Mouse (Mus musculus) granulocyte monocyte progenitor cell, adult 5-6 weeks (primary cell): ENCODE results near the gene Gm21983. TPM values are rescaled to one million over a fixed set of nuclear protein-coding genes. Genes with fewer than 3 reads are reported as not detected.

Experiments used
- total RNA-seq, 2 experiments: library from RNA; stranded (forward) in 1 of 2; stranded (reverse) in 1 of 2; fragments of 200-712, 200-1000 nt in 1 of 2; fragments of >200 nt in 1 of 2; fragmentation: Nextera tagmentation in 1 of 2; gene quantifications; 2 replicates each; pipeline ENCODE4 v1.2.3; 2014 to 2017

Gene Gm21983
- total RNA-seq, 2 experiments from 2014 or later, result not detected

Other genes with a start within 250 kb of the Gm21983 start
- not detected in 2 replicates for gene Cyp2a22, start 241.7 kb downstream of the Gm21983 start, total RNA-seq (2014; fragmentation: Nextera tagmentation)
- not detected in 2 replicates for gene Cyp2a22, start 241.7 kb downstream of the Gm21983 start, total RNA-seq (2017)
- gene Cyp2a12, start 152.0 kb downstream of the Gm21983 start, total RNA-seq (2014; fragmentation: Nextera tagmentation), result not detected in 2 replicates
- not detected in 2 replicates for gene Cyp2a12, start 152.0 kb downstream of the Gm21983 start, total RNA-seq (2017)
- gene Cyp2f2, start 61.2 kb downstream of the Gm21983 start, total RNA-seq (2014; fragmentation: Nextera tagmentation), result not detected in 2 replicates
- not detected in 2 replicates for gene Cyp2f2, start 61.2 kb downstream of the Gm21983 start, total RNA-seq (2017)
- not detected in 2 replicates for gene Cyp2t4, start 27.4 kb downstream of the Gm21983 start, total RNA-seq (2014; fragmentation: Nextera tagmentation)
- not detected in 2 replicates for gene Cyp2t4, start 27.4 kb downstream of the Gm21983 start, total RNA-seq (2017)
- gene Egln2, start 14.3 kb downstream of the Gm21983 start, total RNA-seq (2014; fragmentation: Nextera tagmentation), result 16.1 and 26.2 TPM in 2 replicates
- gene Egln2, start 14.3 kb downstream of the Gm21983 start, total RNA-seq (2017), result 18.7 and 27.8 TPM in 2 replicates
- 44.6 and 67.2 TPM in 2 replicates for gene Rab4b, start 2.2 kb downstream of the Gm21983 start, total RNA-seq (2014; fragmentation: Nextera tagmentation)
- gene Rab4b, start 2.2 kb downstream of the Gm21983 start, total RNA-seq (2017), result 18.0 and 19.8 TPM in 2 replicates
- gene Mia, start 71 bp upstream of the Gm21983 start, total RNA-seq (2014; fragmentation: Nextera tagmentation), result 3.5 TPM in 1 of 2 replicates, not detected in the other
- not detected in 2 replicates for gene Mia, start 71 bp upstream of the Gm21983 start, total RNA-seq (2017)
- 6.7 and 7.7 TPM in 2 replicates for gene BC024978, start 14.7 kb upstream of the Gm21983 start, total RNA-seq (2014; fragmentation: Nextera tagmentation)
- 2.2 and 2.6 TPM in 2 replicates for gene BC024978, start 14.7 kb upstream of the Gm21983 start, total RNA-seq (2017)
- gene Snrpa, start 15.2 kb upstream of the Gm21983 start, total RNA-seq (2014; fragmentation: Nextera tagmentation), result 213 and 258 TPM in 2 replicates
- 92.5 and 99.7 TPM in 2 replicates for gene Snrpa, start 15.2 kb upstream of the Gm21983 start, total RNA-seq (2017)
- gene Itpkc, start 47.6 kb upstream of the Gm21983 start, total RNA-seq (2014; fragmentation: Nextera tagmentation), result 2.1 and 7.7 TPM in 2 replicates
- 1.8 and 2.2 TPM in 2 replicates for gene Itpkc, start 47.6 kb upstream of the Gm21983 start, total RNA-seq (2017)
- gene Coq8b, start 51.9 kb upstream of the Gm21983 start, total RNA-seq (2014; fragmentation: Nextera tagmentation), result 13.3 and 15.9 TPM in 2 replicates
- gene Coq8b, start 51.9 kb upstream of the Gm21983 start, total RNA-seq (2017), result 9.5 and 10.0 TPM in 2 replicates
- 1.2 and 1.3 TPM in 2 replicates for gene Numbl, start 77.3 kb upstream of the Gm21983 start, total RNA-seq (2014; fragmentation: Nextera tagmentation)
- 0.69 and 1.1 TPM in 2 replicates for gene Numbl, start 77.3 kb upstream of the Gm21983 start, total RNA-seq (2017)
- not detected in 2 replicates for gene Ltbp4, start 156.6 kb upstream of the Gm21983 start, total RNA-seq (2014; fragmentation: Nextera tagmentation)
- gene Ltbp4, start 156.6 kb upstream of the Gm21983 start, total RNA-seq (2017), result not detected in 2 replicates
- gene Shkbp1, start 174.9 kb upstream of the Gm21983 start, total RNA-seq (2014; fragmentation: Nextera tagmentation), result 23.6 and 31.1 TPM in 2 replicates
- gene Shkbp1, start 174.9 kb upstream of the Gm21983 start, total RNA-seq (2017), result 13.9 and 18.8 TPM in 2 replicates
- gene Gm20479, start 176.3 kb upstream of the Gm21983 start, total RNA-seq (2014; fragmentation: Nextera tagmentation), result not detected in 2 replicates
- 1.5 TPM in 1 of 2 replicates, not detected in the other for gene Gm20479, start 176.3 kb upstream of the Gm21983 start, total RNA-seq (2017)